9 mouse cellular contexts compared by ENCODE assay signal in the genomic region with DNA sequence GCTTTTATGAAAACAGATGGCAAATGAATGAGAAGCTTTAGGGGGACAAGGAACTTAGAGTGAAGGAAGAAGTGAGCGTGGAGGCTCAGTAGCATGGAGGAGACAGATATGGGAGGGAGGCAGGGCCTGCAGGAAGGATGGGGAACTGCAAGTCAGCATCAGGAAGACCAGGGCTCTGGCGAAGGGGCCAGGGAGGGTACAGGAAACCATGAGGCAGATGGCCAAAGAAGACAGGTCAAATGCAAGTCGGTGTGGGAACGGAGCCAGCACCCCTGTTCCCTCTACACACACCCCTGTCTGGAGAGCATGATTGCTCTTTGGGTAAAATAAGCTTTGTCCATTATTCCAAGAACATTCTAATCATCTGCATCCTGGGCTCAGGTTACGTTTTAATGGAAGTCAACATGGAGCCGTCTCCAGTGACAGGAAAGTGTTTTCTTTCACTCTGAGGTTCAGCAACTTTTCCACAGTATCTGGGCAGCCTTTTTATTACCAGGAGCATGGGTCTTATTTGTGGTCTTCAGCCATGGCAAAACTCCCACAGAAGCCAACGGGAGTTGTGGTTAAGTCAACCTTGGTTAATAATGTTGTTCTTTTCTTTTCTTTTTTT.
A peak's percentile ranks its signal among the peaks of the same experiment; 100 is the strongest.
DNase-seq lines count a peak whose midpoint lies in the region; ATAC-seq and TF ChIP-seq lines count a peak whose summit lies in the region.
"Had no signal": no experiment of that assay in that cellular context is flagged by ENCODE, and none has a peak within 500 bp of the region (broad histone marks: within the 10 kb centered on the region; RNA-seq: fewer than 3 reads in every experiment).

No protein-coding gene starts in this region.

- no peaks in the 10 kb centered on the region for H3K36me3 ChIP-seq in liver, embryonic 12.5 days
- H3K36me3 ChIP-seq in hindbrain, embryonic 10.5 days = no peaks in the 10 kb centered on the region
- no peaks in the 10 kb centered on the region for H3K36me3 ChIP-seq in neural tube, embryonic 15.5 days

- no peak for TF ChIP-seq POLR2A in cerebellum, adult 2 months (IDR thresholded peaks at IDR 0.05; ENCODE audit: borderline replicate concordance, insufficient read depth, low read length)

- no peak overlapping the region for H3K4me3 ChIP-seq in cerebellum, adult 2 months (replicated peaks; ENCODE audit: insufficient read depth, low read depth, low read length)
- H3K4me3 ChIP-seq in liver, embryonic 12.5 days = no peak overlapping the region
- H3K4me3 ChIP-seq in hindbrain, embryonic 10.5 days = no peak overlapping the region
- no peak overlapping the region for H3K4me3 ChIP-seq in neural tube, embryonic 15.5 days (replicated peaks)
- H3K4me3 ChIP-seq: myocyte had no signal

- H3K4me2 ChIP-seq in liver, embryonic 12.5 days = no peak overlapping the region
- no peak overlapping the region for H3K4me2 ChIP-seq in neural tube, embryonic 15.5 days

- whole genome bisulfite sequencing in cerebellum, adult 2 months = 64% methylated on average over 7 of the region's 7 CpGs
- 39% methylated on average over 7 of the region's 7 CpGs for whole genome bisulfite sequencing in liver, embryonic 12.5 days (ENCODE audit: insufficient replicate concordance)
- WGBS in hindbrain, embryonic 10.5 days = 74% methylated on average over 7 of the region's 7 CpGs
- 89% methylated on average over 7 of the region's 7 CpGs for WGBS in neural tube, embryonic 15.5 days

- peak; percentile 4 for DNase-seq in cerebellum, adult 9-11 months
- no peak for DNase-seq in cerebellum, adult 2 months
- DNase-seq in MEL-GATA-1-ER (ENCODE audit: extremely low read depth, low read depth) = peak; percentile 53
- DNase-seq in kidney, adult 11 months = peak; percentile 43
- no peak for DNase-seq in hindbrain, embryonic 10.5 days (ENCODE audit: low spot score)
- no peak for DNase-seq in spleen, postnatal 10 days (ENCODE audit: low spot score in 2 of 2)

- H3K4me1 ChIP-seq in cerebellum, adult 2 months (ENCODE audit: control insufficient read depth, insufficient read depth, low read length) = no peaks in the 10 kb centered on the region
- no peaks in the 10 kb centered on the region for H3K4me1 ChIP-seq in liver, embryonic 12.5 days
- 0 out of 2 replicates have a peak, but pooled peaks cover 3% of the 10 kb centered on the region for H3K4me1 ChIP-seq in hindbrain, embryonic 10.5 days (replicated peaks)
- H3K4me1 ChIP-seq in neural tube, embryonic 15.5 days = no peaks in the 10 kb centered on the region

- H3K9ac ChIP-seq in liver, embryonic 12.5 days = no peak overlapping the region
- no peak overlapping the region for H3K9ac ChIP-seq in neural tube, embryonic 15.5 days (replicated peaks)

- H3K27ac ChIP-seq in cerebellum, adult 2 months (ENCODE audit: insufficient read depth, low read length) = no peak overlapping the region
- no peak overlapping the region for H3K27ac ChIP-seq in liver, embryonic 12.5 days
- no peak overlapping the region for H3K27ac ChIP-seq in hindbrain, embryonic 10.5 days
- no peak overlapping the region for H3K27ac ChIP-seq in neural tube, embryonic 15.5 days (replicated peaks)

- no peaks in the 10 kb centered on the region for H3K9me3 ChIP-seq in liver, embryonic 12.5 days (replicated peaks)
- H3K9me3 ChIP-seq in hindbrain, embryonic 10.5 days = no peaks in the 10 kb centered on the region
- H3K9me3 ChIP-seq in neural tube, embryonic 15.5 days (replicated peaks) = no peaks in the 10 kb centered on the region

- TF ChIP-seq CTCF in cerebellum, adult 2 months (IDR thresholded peaks at IDR 0.05; ENCODE audit: borderline replicate concordance, insufficient read depth, low read depth, low read length) = no peak

- ATAC-seq in liver, embryonic 12.5 days = peak; percentile 64; the same call in 1 of the 2 replicates
- ATAC-seq in neural tube, embryonic 15.5 days (ENCODE audit: low FRiP score) = no peak

- no peaks in the 10 kb centered on the region for H3K27me3 ChIP-seq in cerebellum, adult 2 months (ENCODE audit: control insufficient read depth, insufficient read depth, low read length)
- H3K27me3 ChIP-seq in liver, embryonic 12.5 days (replicated peaks) = no peaks in the 10 kb centered on the region
- no peaks in the 10 kb centered on the region for H3K27me3 ChIP-seq in hindbrain, embryonic 10.5 days (ENCODE audit: insufficient read depth, poor library complexity, severe bottlenecking)
- H3K27me3 ChIP-seq in neural tube, embryonic 15.5 days (replicated peaks) = no peaks in the 10 kb centered on the region

Comparison
In these comparisons a context has a peak if more than half of its experiments do, and no peak if none do; other contexts are left out.
1. DNase-seq: peak in cerebellum, adult 9-11 months (single experiment), MEL-GATA-1-ER (single experiment) and kidney, adult 11 months (single experiment); none in cerebellum, adult 2 months (0 of 2), hindbrain, embryonic 10.5 days (single experiment) and spleen, postnatal 10 days (0 of 2).